Mouse (Mus musculus): Measurements from ENCODE around the gene Sh2d1a. TPM values are rescaled to one million over a fixed set of nuclear protein-coding genes. Genes with fewer than 3 reads are reported as not detected.

The Sh2d1a gene
- 0.69 and 0.81 TPM in 2 replicates for polyA plus RNA-seq (2014; fragmentation: Nextera tagmentation; extraction: Ambion mirVana)

DNA sequence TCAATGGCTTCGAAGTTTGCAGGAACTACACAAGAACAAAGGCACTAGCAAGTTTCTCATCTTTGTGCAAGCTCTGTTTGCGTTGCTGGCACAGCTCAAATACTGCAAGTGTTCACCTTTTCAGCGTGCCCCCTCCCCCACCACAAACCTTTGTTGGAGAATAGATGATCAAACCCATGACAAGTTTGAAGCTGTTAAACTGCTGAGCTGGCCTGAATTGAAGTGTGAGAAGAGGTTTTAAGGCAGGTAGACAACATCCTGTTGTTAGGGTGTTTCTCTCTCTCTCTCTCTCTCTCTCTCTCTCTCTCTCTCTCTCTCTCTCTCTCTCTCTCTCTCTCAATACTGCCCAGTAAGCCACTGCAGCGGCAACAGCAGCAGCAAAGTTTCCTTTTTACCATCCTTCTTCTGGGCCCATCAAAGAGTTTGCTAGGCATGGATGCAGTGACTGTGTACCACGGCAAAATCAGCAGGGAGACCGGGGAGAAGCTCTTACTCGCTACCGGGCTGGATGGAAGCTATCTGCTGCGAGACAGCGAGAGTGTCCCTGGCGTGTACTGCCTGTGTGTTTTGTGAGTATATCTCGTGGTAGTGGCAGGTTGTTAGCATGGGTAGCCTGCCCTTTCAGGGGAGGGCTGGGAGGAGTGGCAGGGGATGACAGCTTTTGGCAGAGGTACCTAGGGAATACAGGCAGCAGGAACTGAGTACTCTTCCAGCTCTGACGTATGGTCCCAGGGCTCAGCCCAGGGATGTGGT lies at the start of gene Sh2d1a:
Gene Sh2d1a, plus strand, starts transcription at position 163 of the 753 bp plus-strand sequence.
- WGBS = 76% methylated on average over 13 of the region's 13 CpGs
- no peaks in the 10 kb centered on the region for H3K27me3 ChIP-seq (ENCODE audit: control insufficient read depth, insufficient read depth, low read length)

GRCm38 (mm10) chrX:42453001-42453400 lies 49.3 kb upstream of the Sh2d1a start:
- Histone ChIP-seq H3K9ac (ENCODE audit: low read length) (no peak overlapping the region), H3K4me1 (ENCODE audit: control insufficient read depth, insufficient read depth, low read length) (no peaks in the 10 kb centered on the region), H3K27me3 (ENCODE audit: control insufficient read depth, insufficient read depth, low read length) (no peaks in the 10 kb centered on the region), H3K36me3 (ENCODE audit: control insufficient read depth, insufficient read depth, low read length) (no peaks in the 10 kb centered on the region), H3K9me3 (ENCODE audit: control insufficient read depth, low read length) (no peaks in the 10 kb centered on the region), H3K4me3 (ENCODE audit: low read depth, low read length) (no peak overlapping the region), H3K27ac (ENCODE audit: low read depth, low read length) (no peak overlapping the region), H3K4me2 (no peak overlapping the region)
- no peak for DNase-seq (ENCODE audit: low spot score, missing footprints)
- ATAC-seq (ENCODE audit: low FRiP score) = no peak
- WGBS = 96% methylated on average over 1 of the region's 1 CpGs

More for the DNA sequence above, at the start of gene Sh2d1a:
- ATAC-seq (ENCODE audit: low FRiP score) (no peak), DNase-seq (ENCODE audit: low spot score, missing footprints) (no peak)
- Histone ChIP-seq H3K9ac (ENCODE audit: low read length) (no peak within 1 kb of the TSS), H3K4me1 (ENCODE audit: control insufficient read depth, insufficient read depth, low read length) (no peaks in the 10 kb centered on the region), H3K4me3 (ENCODE audit: low read depth, low read length) (no peak within 1 kb of the TSS), H3K4me2 (no peak within 1 kb of the TSS), H3K36me3 (ENCODE audit: control insufficient read depth, insufficient read depth, low read length) (no peaks in the 10 kb centered on the region), H3K27ac (ENCODE audit: low read depth, low read length) (no peak within 1 kb of the TSS), H3K9me3 (ENCODE audit: control insufficient read depth, low read length) (no peaks in the 10 kb centered on the region)

- no peaks in the 10 kb centered on the region for H3K36me3 ChIP-seq (ENCODE audit: control insufficient read depth, insufficient read depth, low read length)
- no peak for DNase-seq (ENCODE audit: low spot score, missing footprints)
- WGBS = 73% methylated on average over 7 of the region's 7 CpGs
- no peaks in the 10 kb centered on the region for H3K4me1 ChIP-seq (ENCODE audit: control insufficient read depth, insufficient read depth, low read length)
- ATAC-seq (ENCODE audit: low FRiP score) = no peak
- no peaks in the 10 kb centered on the region for H3K27me3 ChIP-seq (ENCODE audit: control insufficient read depth, insufficient read depth, low read length)
- no peak overlapping the region for H3K9ac ChIP-seq (ENCODE audit: low read length)
- H3K27ac ChIP-seq (ENCODE audit: low read depth, low read length) = no peak overlapping the region
- no peaks in the 10 kb centered on the region for H3K9me3 ChIP-seq (ENCODE audit: control insufficient read depth, low read length)
- no peak overlapping the region for H3K4me2 ChIP-seq
- no peak overlapping the region for H3K4me3 ChIP-seq (ENCODE audit: low read depth, low read length)
Measured at GRCm38 (mm10) chrX:42454533-42454932, 47.7 kb upstream of the Sh2d1a start.

- whole genome bisulfite sequencing = 91% methylated on average over 16 of the region's 16 CpGs
- Histone ChIP-seq H3K27me3 (ENCODE audit: control insufficient read depth, insufficient read depth, low read length) (no peaks in the 10 kb centered on the region), H3K27ac (ENCODE audit: low read depth, low read length) (no peak within 1 kb of the TSS), H3K9ac (ENCODE audit: low read length) (no peak within 1 kb of the TSS), H3K36me3 (ENCODE audit: control insufficient read depth, insufficient read depth, low read length) (no peaks in the 10 kb centered on the region), H3K4me1 (ENCODE audit: control insufficient read depth, insufficient read depth, low read length) (no peaks in the 10 kb centered on the region), H3K4me2 (no peak within 1 kb of the TSS), H3K9me3 (ENCODE audit: control insufficient read depth, low read length) (peaks cover 4% of the 10 kb centered on the region; the same call in 1 of the 2 replicates), H3K4me3 (ENCODE audit: low read depth, low read length) (no peak within 1 kb of the TSS)
- DNase-seq (ENCODE audit: low spot score, missing footprints) = no peak
- ATAC-seq (ENCODE audit: low FRiP score) = no peak
Measured at GRCm38 (mm10) chrX:42489446-42489845, 12.8 kb upstream of the Sh2d1a start, which contains the start of gene Tex13c2. Gene Tex13c2, plus strand, starts transcription at chrX:42489691.

- H3K27me3 ChIP-seq (ENCODE audit: control insufficient read depth, insufficient read depth, low read length) = no peaks in the 10 kb centered on the region
- DNase-seq (ENCODE audit: low spot score, missing footprints) (no peak), ATAC-seq (ENCODE audit: low FRiP score) (no peak)
- WGBS = 94% methylated on average over 8 of the region's 8 CpGs
- H3K4me2 ChIP-seq = no peak overlapping the region
- H3K4me1 ChIP-seq (ENCODE audit: control insufficient read depth, insufficient read depth, low read length) = no peaks in the 10 kb centered on the region
- no peak overlapping the region for H3K9ac ChIP-seq (ENCODE audit: low read length)
- no peak overlapping the region for H3K4me3 ChIP-seq (ENCODE audit: low read depth, low read length)
- H3K36me3 ChIP-seq (ENCODE audit: control insufficient read depth, insufficient read depth, low read length) = no peaks in the 10 kb centered on the region
- H3K27ac ChIP-seq (ENCODE audit: low read depth, low read length) = no peak overlapping the region
- H3K9me3 ChIP-seq (ENCODE audit: control insufficient read depth, low read length) = peaks cover 4% of the 10 kb centered on the region; the same call in 1 of the 2 replicates
Measured at GRCm38 (mm10) chrX:42490336-42490735, 11.9 kb upstream of the Sh2d1a start.

DNA sequence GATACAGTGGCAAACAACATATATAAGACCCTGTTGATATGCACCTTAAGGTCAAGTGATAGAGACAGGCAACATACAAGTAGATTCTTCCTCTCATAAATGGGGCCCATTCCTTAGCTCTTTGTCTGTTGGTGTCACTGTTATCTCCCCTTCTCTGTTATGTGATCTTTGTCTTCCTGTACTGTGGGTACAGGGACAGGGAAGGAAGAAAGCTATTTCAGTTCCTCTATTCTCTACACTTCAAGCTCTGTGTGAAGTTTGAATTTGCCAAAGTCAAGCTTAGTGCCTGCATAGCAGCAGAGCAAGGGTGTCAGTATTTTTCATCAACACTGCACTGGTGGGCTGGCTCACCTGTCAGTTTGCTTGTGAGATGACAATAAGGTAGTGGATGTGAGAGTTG lies 1.7 kb upstream of the Sh2d1a start:
- no peak for ATAC-seq (ENCODE audit: low FRiP score)
- H3K4me2 ChIP-seq = no peak overlapping the region

GRCm38 (mm10) chrX:42511105-42511504 lies 8.9 kb downstream of the Sh2d1a start:
- Histone ChIP-seq H3K9me3 (ENCODE audit: control insufficient read depth, low read length) (no peaks in the 10 kb centered on the region), H3K4me2 (no peak overlapping the region), H3K9ac (ENCODE audit: low read length) (no peak overlapping the region), H3K4me1 (ENCODE audit: control insufficient read depth, insufficient read depth, low read length) (no peaks in the 10 kb centered on the region), H3K27me3 (ENCODE audit: control insufficient read depth, insufficient read depth, low read length) (no peaks in the 10 kb centered on the region), H3K27ac (ENCODE audit: low read depth, low read length) (no peak overlapping the region), H3K36me3 (ENCODE audit: control insufficient read depth, insufficient read depth, low read length) (no peaks in the 10 kb centered on the region), H3K4me3 (ENCODE audit: low read depth, low read length) (no peak overlapping the region)
- WGBS = 89% methylated on average over 2 of the region's 2 CpGs
- ATAC-seq (ENCODE audit: low FRiP score) = no peak
- no peak for DNase-seq (ENCODE audit: low spot score, missing footprints)

More for the DNA sequence above, 1.7 kb upstream of the Sh2d1a start:
- Histone ChIP-seq H3K4me1 (ENCODE audit: control insufficient read depth, insufficient read depth, low read length) (no peaks in the 10 kb centered on the region), H3K27ac (ENCODE audit: low read depth, low read length) (no peak overlapping the region), H3K4me3 (ENCODE audit: low read depth, low read length) (no peak overlapping the region), H3K36me3 (ENCODE audit: control insufficient read depth, insufficient read depth, low read length) (no peaks in the 10 kb centered on the region), H3K27me3 (ENCODE audit: control insufficient read depth, insufficient read depth, low read length) (no peaks in the 10 kb centered on the region), H3K9me3 (ENCODE audit: control insufficient read depth, low read length) (no peaks in the 10 kb centered on the region), H3K9ac (ENCODE audit: low read length) (no peak overlapping the region)
- no peak for DNase-seq (ENCODE audit: low spot score, missing footprints)

DNA sequence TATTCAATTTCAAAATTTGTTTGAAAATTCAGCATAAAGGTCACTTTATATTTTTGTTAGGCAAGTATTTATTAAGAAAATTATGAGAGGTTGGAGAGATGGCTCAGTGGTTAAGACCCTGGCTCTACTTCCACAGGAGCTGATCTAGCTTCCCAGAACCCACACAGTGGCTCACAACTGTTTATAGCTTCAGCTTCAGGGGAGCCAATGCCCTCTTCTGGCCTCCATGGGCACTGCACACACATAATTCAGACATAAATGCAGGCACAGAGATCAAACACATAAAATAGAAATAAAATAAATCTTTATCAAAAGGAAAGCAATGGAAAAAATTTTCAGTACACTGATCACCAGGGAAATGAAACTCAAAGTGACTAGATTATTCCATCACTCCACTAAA lies 10.3 kb downstream of the Sh2d1a start:
- H3K27me3 ChIP-seq (ENCODE audit: control insufficient read depth, insufficient read depth, low read length) = no peaks in the 10 kb centered on the region

GRCm38 (mm10) chrX:42522868-42523267 lies 20.6 kb downstream of the Sh2d1a start:
- DNase-seq (ENCODE audit: low spot score, missing footprints) (no peak), ATAC-seq (ENCODE audit: low FRiP score) (no peak)
- H3K9me3 ChIP-seq (ENCODE audit: control insufficient read depth, low read length) = no peaks in the 10 kb centered on the region
- no peak overlapping the region for H3K4me3 ChIP-seq (ENCODE audit: low read depth, low read length)
- H3K27ac ChIP-seq (ENCODE audit: low read depth, low read length) = no peak overlapping the region
- no peaks in the 10 kb centered on the region for H3K27me3 ChIP-seq (ENCODE audit: control insufficient read depth, insufficient read depth, low read length)
- H3K9ac ChIP-seq (ENCODE audit: low read length) = no peak overlapping the region
- H3K36me3 ChIP-seq (ENCODE audit: control insufficient read depth, insufficient read depth, low read length) = no peaks in the 10 kb centered on the region
- H3K4me1 ChIP-seq (ENCODE audit: control insufficient read depth, insufficient read depth, low read length) = no peaks in the 10 kb centered on the region
- WGBS = 79% methylated on average over 2 of the region's 2 CpGs
- H3K4me2 ChIP-seq = no peak overlapping the region

More for the DNA sequence above, 10.3 kb downstream of the Sh2d1a start:
- Histone ChIP-seq H3K9me3 (ENCODE audit: control insufficient read depth, low read length) (no peaks in the 10 kb centered on the region), H3K27ac (ENCODE audit: low read depth, low read length) (no peak overlapping the region), H3K9ac (ENCODE audit: low read length) (no peak overlapping the region), H3K4me1 (ENCODE audit: control insufficient read depth, insufficient read depth, low read length) (no peaks in the 10 kb centered on the region), H3K4me3 (ENCODE audit: low read depth, low read length) (no peak overlapping the region), H3K36me3 (ENCODE audit: control insufficient read depth, insufficient read depth, low read length) (no peaks in the 10 kb centered on the region), H3K4me2 (no peak overlapping the region)
- DNase-seq (ENCODE audit: low spot score, missing footprints) (no peak), ATAC-seq (ENCODE audit: low FRiP score) (no peak)
